ENCODE assay signal across 18 mouse cellular contexts in genomic region chr17:31285867-31286266, GRCm38 (mm10). TPM values are rescaled to one million over a fixed set of nuclear protein-coding genes. Genes with fewer than 3 reads are reported as not detected.
DNase-seq lines count a peak whose midpoint lies in the region; ATAC-seq and TF ChIP-seq lines count a peak whose summit lies in the region.
"Had no signal": no experiment of that assay in that cellular context is flagged by ENCODE, and none has a peak within 500 bp of the region (broad histone marks: within the 10 kb centered on the region; RNA-seq: fewer than 3 reads in every experiment).

No protein-coding gene starts in this region.

- peak; percentile 27; the same call in 1 of the 2 replicates for ATAC-seq in monocyte, adult 5-6 weeks (replicated peaks; ENCODE audit: insufficient number of reproducible peaks, low FRiP score, low TSS enrichment, poor library complexity, severe bottlenecking)
- ATAC-seq: CD4-positive, CD25-positive, alpha-beta regulatory T cell, adult 4 months; forebrain, postnatal 0 days; hindbrain, embryonic 16.5 days; intestine, embryonic 16.5 days; liver, postnatal 0 days had no signal

- TF ChIP-seq CTCF in brain, embryonic 14.5 days (IDR thresholded peaks at IDR 0.05; ENCODE audit: borderline replicate concordance, extremely low read depth, insufficient read depth, insufficient read length): no peak

- TF ChIP-seq POLR2A in brain, embryonic 14.5 days (IDR thresholded peaks at IDR 0.05; ENCODE audit: borderline replicate concordance, extremely low read depth, insufficient read depth, insufficient read length, poor library complexity, severe bottlenecking): no peak

- DNase-seq in cerebellum, postnatal 10 days: peak; percentile 80 to 82
- no peak for DNase-seq in cerebellum, adult 9-11 months
- DNase-seq in lung, postnatal 36 days: peak; percentile 41
- no peak for DNase-seq in lung, postnatal 25 days (ENCODE audit: low spot score)
- peak; percentile 41 for DNase-seq in brain, embryonic 14.5 days (ENCODE audit: low read depth)
- DNase-seq in thymus, postnatal 0 days (ENCODE audit: low spot score): no peak
- no peak for DNase-seq in urinary bladder, postnatal 10 days (ENCODE audit: low spot score)
- DNase-seq: adrenal gland, postnatal 36 days; cerebellum, adult 18-20 months; forebrain, postnatal 0 days; kidney, postnatal 25 days; liver, postnatal 0 days; lung, postnatal 10 days; thymus, postnatal 36 days had no signal

RNA-seq across cellular contexts. Expression of gene Slc37a1, which starts 0.7 kb away (rescaled TPM):
- polyA plus RNA-seq in brain, embryonic 14.5 days (2012; rRNA removed): 19.7 and 21.3 TPM in 2 replicates
- total RNA-seq in monocyte, adult 5-6 weeks (2017): 7.3 to 22.9 TPM (median 9.3 TPM) in 3 replicates
- polyA plus RNA-seq in thymus, postnatal 0 days (2015; fragmentation: Nextera tagmentation; extraction: Ambion mirVana): 12.8 and 14.1 TPM in 2 replicates

RNA-seq across cellular contexts. Expression of gene Rsph1, which starts 8.7 kb away (rescaled TPM):
- polyA plus RNA-seq in brain, embryonic 14.5 days (2012; rRNA removed): 0.59 and 3.3 TPM in 2 replicates
- total RNA-seq in monocyte, adult 5-6 weeks (2017): 1.2 TPM in 1 of 3 replicates, not detected in the others
- 0.90 and 1.2 TPM in 2 replicates for polyA plus RNA-seq in thymus, postnatal 0 days (2015; fragmentation: Nextera tagmentation; extraction: Ambion mirVana)

Comparison
In these comparisons a context has a peak if more than half of its experiments do, and no peak if none do; other contexts are left out.
1. DNase-seq: peak in cerebellum, postnatal 10 days (2 of 2), lung, postnatal 36 days (single experiment) and brain, embryonic 14.5 days (single experiment); none in cerebellum, adult 9-11 months (single experiment), lung, postnatal 25 days (single experiment), thymus, postnatal 0 days (single experiment) and urinary bladder, postnatal 10 days (single experiment).